Mouse (Mus musculus) spleen, adult 2 months (tissue): ENCODE measurements at regions not wholly inside any gene's neighbourhood (a gene's known extent, or its start where the extent isn't known, plus 50 kb on each side); places are given as distances from the start of the nearest gene placed in this dataset.

Experiments
- DNase-seq, 2 experiments: peaks; one replicate each; pipeline versions ENCODE4 v3.0.0 to v3.0.0-alpha.2; 2012 to 2021; ENCODE audit warnings: low spot score in 2 of 2, low read depth in 1 of 2
- H3K27ac ChIP-seq: fragments of 200-500 bp; 2 replicates; pipeline ENCODE4 v1.5.1; 2012; ENCODE audit warnings: low read length, inconsistent platforms; ENCODE audit not compliant: insufficient read depth
- H3K27me3 ChIP-seq: fragments of 200-500 bp; 2 replicates; pipeline ENCODE4 v1.6.1; 2012; ENCODE audit warnings: mild to moderate bottlenecking, moderate library complexity, low read length, inconsistent platforms; ENCODE audit not compliant: control insufficient read depth, insufficient read depth
- H3K36me3 ChIP-seq: fragments of 200-500 bp; 2 replicates; pipeline ENCODE4 v1.6.1; 2012; ENCODE audit warnings: mild to moderate bottlenecking, low read length, inconsistent platforms; ENCODE audit not compliant: control insufficient read depth, insufficient read depth
- H3K4me1 ChIP-seq: fragments of 200-500 bp; 2 replicates; pipeline ENCODE4 v1.6.1; 2011; ENCODE audit warnings: inconsistent platforms; ENCODE audit not compliant: control insufficient read depth, insufficient read depth, insufficient read length
- H3K4me3 ChIP-seq: fragments of 200-500 bp; 2 replicates; pipeline ENCODE4 v1.5.1; 2011; ENCODE audit warnings: mild to moderate bottlenecking, inconsistent platforms; ENCODE audit not compliant: insufficient read depth, insufficient read length; ENCODE audit errors: extremely low read depth
- CTCF ChIP-seq: fragments of 200-500 bp; IDR thresholded peaks from 2 replicates; pipeline ENCODE4 v1.5.1; 2011; ENCODE audit warnings: mild to moderate bottlenecking, inconsistent platforms; ENCODE audit not compliant: insufficient read depth, insufficient read length, insufficient replicate concordance; ENCODE audit errors: extremely low read depth
- POLR2A ChIP-seq: fragments of 200-500 bp; IDR thresholded peaks from 2 replicates; pipeline ENCODE4 v1.6.1; 2011; ENCODE audit warnings: low read depth, low read length, inconsistent platforms
- WGBS: fragments of 180-500 bp; shearing (Covaris S2); methylation state at CpG from one replicate; pipeline ENCODE4 v1.1.7; 2018; 5-methylcytosine and 5-hydroxymethylcytosine counted together

DNA sequence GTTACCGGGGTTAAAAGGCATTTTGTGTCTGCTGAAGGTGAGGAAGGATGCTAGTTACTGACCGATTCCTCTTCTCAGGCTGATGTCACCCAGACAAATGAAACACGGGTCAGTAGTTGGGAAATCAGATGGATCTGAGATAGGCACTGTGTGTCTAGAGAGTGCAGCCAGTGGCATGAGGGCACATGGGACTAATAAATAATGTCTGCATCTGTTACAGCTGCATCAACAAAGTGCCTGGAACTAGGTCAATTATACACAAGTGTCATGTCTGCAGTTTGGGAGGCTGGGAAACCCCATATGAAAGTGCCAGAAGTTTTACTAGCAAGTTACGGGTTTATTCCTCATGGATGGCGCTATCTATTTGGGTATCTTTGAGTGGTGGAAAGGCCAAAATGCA is 68.8 kb downstream of the Cxcl12 start:
- Histone ChIP-seq H3K4me3 (no peak overlapping the region), H3K4me1 (no peaks in the 10 kb centered on the region), H3K27ac (no peak overlapping the region), H3K27me3 (no peaks in the 10 kb centered on the region), H3K36me3 (no peaks in the 10 kb centered on the region)
- no peak for DNase-seq
- WGBS, result 90% methylated on average over 5 of the region's 5 CpGs
- TF ChIP-seq POLR2A, result no peak
- TF ChIP-seq CTCF, result no peak

DNA sequence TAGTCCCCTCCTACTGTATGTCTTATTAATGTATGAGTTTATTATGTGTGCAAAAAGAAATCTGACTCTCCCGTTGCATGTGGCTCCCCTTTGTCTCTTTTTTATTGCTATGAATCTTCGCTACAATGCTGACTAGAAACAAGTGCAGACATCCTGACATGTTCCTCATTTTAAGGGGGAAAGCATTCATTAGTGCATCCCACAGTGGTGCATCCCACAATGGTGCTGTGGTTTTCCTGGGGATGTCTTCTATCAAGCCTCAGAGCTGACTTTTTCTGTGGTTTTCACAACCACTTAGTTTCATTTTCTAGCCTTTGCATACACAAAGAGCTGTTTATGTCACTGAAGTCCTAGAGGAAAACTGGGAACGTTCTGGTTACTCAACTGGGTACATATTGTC is 72.9 kb downstream of the Cxcl12 start:
- Histone ChIP-seq H3K27ac (no peak overlapping the region), H3K4me3 (no peak overlapping the region), H3K36me3 (no peaks in the 10 kb centered on the region), H3K27me3 (no peaks in the 10 kb centered on the region; the same call in 1 of the 2 replicates), H3K4me1 (no peaks in the 10 kb centered on the region)
- TF ChIP-seq CTCF, result no peak
- no peak for TF ChIP-seq POLR2A
- no peak for DNase-seq
- 5% methylated on average over 3 of the region's 3 CpGs for WGBS

DNA sequence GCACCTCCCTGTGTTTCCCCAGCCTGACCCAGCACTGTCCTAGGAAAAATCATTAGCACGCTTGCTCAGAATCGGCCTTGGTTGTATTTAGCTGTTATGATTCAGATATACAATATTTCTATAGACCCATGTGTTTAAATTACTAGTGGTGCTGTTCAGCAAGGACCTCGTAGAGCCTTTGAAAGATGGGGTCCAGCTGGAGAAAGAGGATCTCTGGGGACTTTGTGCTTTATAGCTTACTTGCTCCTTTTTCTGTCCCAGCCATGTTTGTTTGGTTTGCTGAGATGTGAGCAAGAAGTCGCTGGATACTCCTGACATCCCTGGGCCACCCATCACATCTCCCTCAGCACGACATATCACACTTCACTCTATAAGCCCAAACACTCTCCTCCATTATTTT is 77.1 kb downstream of the Cxcl12 start:
- WGBS, result 89% methylated on average over 5 of the region's 5 CpGs
- TF ChIP-seq CTCF (no peak), POLR2A (no peak)
- H3K27me3 ChIP-seq, result no peaks in the 10 kb centered on the region; the same call in 1 of the 2 replicates

DNA sequence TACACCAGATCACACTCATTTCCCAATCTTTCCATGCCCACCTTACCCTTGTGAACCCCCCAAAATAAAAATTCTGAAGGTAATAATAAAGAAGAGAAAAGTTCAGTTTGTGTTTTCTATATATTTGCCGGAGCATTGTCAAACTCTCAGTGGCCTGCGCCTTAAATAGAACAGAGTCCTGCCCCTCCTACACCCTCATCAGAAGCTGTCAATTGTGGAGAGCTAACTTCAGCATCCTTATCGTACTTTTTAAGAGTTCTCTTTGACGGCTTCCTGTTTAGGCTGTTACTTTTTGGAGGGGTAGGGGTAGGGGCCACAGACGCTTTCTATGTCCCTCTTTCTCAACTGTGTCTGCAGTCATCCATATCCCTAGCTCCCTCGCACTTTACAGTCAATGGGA is 77.5 kb downstream of the Cxcl12 start:
- WGBS, result 34% methylated on average over 6 of the region's 6 CpGs
- Histone ChIP-seq H3K36me3 (no peaks in the 10 kb centered on the region), H3K4me3 (no peak overlapping the region)

More for the DNA sequence above, 77.1 kb downstream of the Cxcl12 start:
- H3K36me3 ChIP-seq, result no peaks in the 10 kb centered on the region
- no peak overlapping the region for H3K4me3 ChIP-seq
- H3K4me1 ChIP-seq, result no peaks in the 10 kb centered on the region
- no peak overlapping the region for H3K27ac ChIP-seq
- DNase-seq, result no peak

DNA sequence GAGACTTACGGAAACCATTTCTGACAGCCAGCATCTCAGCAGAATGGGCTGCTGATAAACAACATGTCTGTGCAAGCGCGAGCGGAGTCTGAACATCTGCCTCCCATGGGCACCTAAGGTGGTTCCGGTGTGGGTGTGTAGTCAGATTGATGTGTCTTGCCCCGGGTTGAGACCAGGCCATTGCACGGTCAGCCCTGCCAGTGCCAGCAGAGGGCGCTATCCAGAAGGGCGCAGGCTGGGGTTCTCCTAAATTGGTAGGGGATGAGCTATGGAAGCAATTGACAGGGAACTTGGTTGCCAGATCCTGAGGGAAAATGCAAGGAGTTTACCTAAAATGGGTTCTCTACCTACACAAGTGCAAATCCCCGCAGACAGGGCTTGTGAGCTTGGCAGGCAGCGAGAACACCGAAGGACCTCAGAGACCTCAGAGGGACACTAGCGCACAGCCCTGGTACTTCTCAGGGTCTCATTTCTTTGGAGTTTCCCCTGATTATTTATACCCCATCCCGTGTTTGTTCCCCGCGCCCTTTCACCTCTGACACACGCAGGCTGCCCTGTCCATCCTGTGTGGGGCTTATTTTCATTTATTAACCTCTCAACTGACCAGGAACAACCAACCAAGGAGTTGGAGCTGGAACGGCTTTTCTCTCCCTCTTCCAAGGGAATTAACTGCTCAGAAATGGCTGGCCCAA is 81.0 kb downstream of the Cxcl12 start:
- WGBS, result 75% methylated on average over 18 of the region's 18 CpGs
- no peak for DNase-seq
- Histone ChIP-seq H3K27ac (no peak overlapping the region), H3K4me3 (no peak overlapping the region), H3K36me3 (no peaks in the 10 kb centered on the region), H3K27me3 (no peaks in the 10 kb centered on the region), H3K4me1 (no peaks in the 10 kb centered on the region)
- TF ChIP-seq POLR2A, result no peak
- TF ChIP-seq CTCF, result no peak

More for the DNA sequence above, 77.5 kb downstream of the Cxcl12 start:
- TF ChIP-seq CTCF, result no peak
- TF ChIP-seq POLR2A, result no peak
- Histone ChIP-seq H3K27me3 (no peaks in the 10 kb centered on the region; the same call in 1 of the 2 replicates), H3K4me1 (no peaks in the 10 kb centered on the region), H3K27ac (no peak overlapping the region)
- no peak for DNase-seq

DNA sequence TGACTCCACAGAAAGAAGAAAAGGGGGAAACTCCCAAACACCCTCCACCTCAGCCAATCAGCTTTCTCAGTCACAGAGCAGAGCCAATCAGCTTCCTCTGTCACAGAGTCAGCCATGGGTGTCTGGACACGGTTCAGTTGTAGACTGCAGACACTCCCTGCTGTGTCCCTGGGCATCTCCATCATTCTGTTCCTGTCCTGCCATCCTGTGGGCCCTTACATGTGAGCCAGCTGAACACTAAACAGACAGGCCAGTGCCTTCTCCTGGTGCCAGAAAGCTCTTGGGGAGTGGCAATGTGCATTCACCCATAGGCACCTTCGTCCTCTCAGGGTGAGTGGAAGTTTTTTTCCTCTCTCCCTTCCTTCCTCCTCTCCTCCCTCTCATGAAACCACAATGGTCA is 81.7 kb downstream of the Cxcl12 start:
- 24% methylated on average over 2 of the region's 2 CpGs for WGBS
- H3K4me3 ChIP-seq, result no peak overlapping the region

DNA sequence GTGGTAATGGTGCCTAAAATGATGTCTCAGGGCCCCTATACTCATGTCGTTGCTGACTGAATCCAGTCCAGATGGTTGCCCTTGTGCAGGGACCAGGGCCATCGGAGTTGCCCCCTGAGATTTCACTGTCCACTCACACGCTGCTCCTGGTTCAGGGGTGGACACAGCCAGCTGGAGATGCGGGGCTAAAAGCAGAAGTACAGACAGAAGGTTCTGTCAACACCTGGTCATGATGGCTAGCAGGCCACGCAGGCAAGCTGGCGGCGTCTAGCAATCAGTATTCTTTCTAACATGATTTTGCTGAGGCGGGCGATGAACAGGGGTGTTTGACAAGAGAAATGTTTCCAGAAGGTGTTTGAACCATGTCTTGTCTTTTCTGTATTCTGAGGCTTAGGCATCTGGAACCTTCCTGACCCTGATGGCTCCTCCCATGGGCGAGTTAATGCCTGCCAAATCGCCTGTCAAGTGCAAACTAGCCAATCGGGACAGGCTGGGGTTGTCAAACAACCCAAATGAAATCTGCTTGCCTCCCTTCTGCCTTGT is 83.1 kb downstream of the Cxcl12 start:
- no peak for DNase-seq
- TF ChIP-seq CTCF (no peak), POLR2A (no peak)
- H3K27ac ChIP-seq, result no peak overlapping the region
- H3K4me1 ChIP-seq, result no peaks in the 10 kb centered on the region
- no peak overlapping the region for H3K4me3 ChIP-seq
- H3K27me3 ChIP-seq, result no peaks in the 10 kb centered on the region
- WGBS, result 76% methylated on average over 12 of the region's 12 CpGs
- no peaks in the 10 kb centered on the region for H3K36me3 ChIP-seq

More for the DNA sequence above, 81.7 kb downstream of the Cxcl12 start:
- no peak overlapping the region for H3K27ac ChIP-seq
- H3K4me1 ChIP-seq, result no peaks in the 10 kb centered on the region
- H3K27me3 ChIP-seq, result no peaks in the 10 kb centered on the region
- no peaks in the 10 kb centered on the region for H3K36me3 ChIP-seq
- no peak for TF ChIP-seq CTCF
- TF ChIP-seq POLR2A, result no peak
- no peak for DNase-seq
